8 mouse cellular contexts compared by ENCODE assay signal in the genomic region with DNA sequence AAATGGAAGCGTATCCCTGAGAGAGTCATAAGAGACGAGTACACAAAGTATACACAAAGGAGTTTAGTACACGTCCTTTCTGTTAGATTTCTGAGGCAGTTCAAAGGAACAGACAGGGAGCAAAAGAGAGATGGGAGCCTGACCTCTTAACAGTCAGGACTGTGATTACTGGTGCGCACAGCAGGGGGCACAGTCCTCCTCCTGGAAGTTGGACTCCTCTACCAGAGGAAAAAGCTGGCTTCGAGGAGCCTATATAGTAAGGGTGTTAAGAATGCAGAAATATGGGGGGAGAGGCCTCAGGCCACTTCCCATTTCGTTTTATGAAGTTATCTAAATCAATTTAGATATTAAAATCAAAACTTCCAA. TPM values are rescaled to one million over a fixed set of nuclear protein-coding genes. Genes with fewer than 3 reads are reported as not detected.
DNase-seq lines count a peak whose midpoint lies in the region; ATAC-seq and TF ChIP-seq lines count a peak whose summit lies in the region.

No protein-coding gene starts in this region.

- H3K9me3 ChIP-seq in embryonic facial prominence, embryonic 13.5 days, result no peaks in the 10 kb centered on the region
- H3K9me3 ChIP-seq in lung, embryonic 16.5 days (ENCODE audit: control insufficient read depth, low read length), result no peaks in the 10 kb centered on the region

- peak overlapping the region; percentile 91 for H3K4me2 ChIP-seq in embryonic facial prominence, embryonic 13.5 days
- peak overlapping the region; percentile 66 for H3K4me2 ChIP-seq in lung, embryonic 16.5 days (ENCODE audit: low read depth, low read length)

- TF ChIP-seq CTCF in olfactory bulb, adult 2 months (IDR thresholded peaks at IDR 0.05; ENCODE audit: insufficient read depth, low read depth, low read length), result no peak

- peak overlapping the region; percentile 99 for H3K9ac ChIP-seq in embryonic facial prominence, embryonic 13.5 days
- H3K9ac ChIP-seq in lung, embryonic 16.5 days (ENCODE audit: low read length), result peak overlapping the region; percentile 95

- WGBS in embryonic facial prominence, embryonic 13.5 days, result 32% methylated on average over 6 of the region's 6 CpGs
- 22% methylated on average over 6 of the region's 6 CpGs for WGBS in lung, embryonic 16.5 days
- WGBS in olfactory bulb, adult 2 months, result 30% methylated on average over 6 of the region's 6 CpGs

- 0 out of 2 replicates have a peak, but pooled peaks have one; percentile 12 for ATAC-seq in embryonic facial prominence, embryonic 13.5 days (ENCODE audit: insufficient number of reproducible peaks, insufficient read depth, low FRiP score, low TSS enrichment, low read depth)
- peak; percentile 35; the same call in 1 of the 2 replicates for ATAC-seq in lung, embryonic 16.5 days (ENCODE audit: low read depth)

- peak overlapping the region; percentile 100 for H3K4me3 ChIP-seq in embryonic facial prominence, embryonic 13.5 days
- H3K4me3 ChIP-seq in lung, embryonic 16.5 days (ENCODE audit: low read length), result peak overlapping the region; percentile 97
- peak overlapping the region; percentile 83 for H3K4me3 ChIP-seq in olfactory bulb, adult 2 months (ENCODE audit: insufficient read depth, low read depth, low read length)

- H3K27me3 ChIP-seq in embryonic facial prominence, embryonic 13.5 days, result no peaks in the 10 kb centered on the region
- no peaks in the 10 kb centered on the region for H3K27me3 ChIP-seq in lung, embryonic 16.5 days (ENCODE audit: control insufficient read depth, insufficient read depth, low read depth, low read length)

- no peak for TF ChIP-seq POLR2A in olfactory bulb, adult 2 months (IDR thresholded peaks at IDR 0.05; ENCODE audit: insufficient read depth, low read depth, low read length)

- H3K36me3 ChIP-seq in embryonic facial prominence, embryonic 13.5 days, result no peaks in the 10 kb centered on the region
- H3K36me3 ChIP-seq in lung, embryonic 16.5 days (ENCODE audit: control insufficient read depth, insufficient read depth, low read length), result no peaks in the 10 kb centered on the region

- H3K4me1 ChIP-seq in embryonic facial prominence, embryonic 13.5 days, result peaks cover 17% of the 10 kb centered on the region
- peaks cover 16% of the 10 kb centered on the region for H3K4me1 ChIP-seq in lung, embryonic 16.5 days (replicated peaks; ENCODE audit: control insufficient read depth, insufficient read depth, low read length)
- H3K4me1 ChIP-seq in olfactory bulb, adult 2 months (ENCODE audit: control insufficient read depth, insufficient read depth, low read length), result peaks cover 14% of the 10 kb centered on the region

- peak; percentile 14 to 30 for DNase-seq in CD8-positive naive resting alpha-beta T cell, adult 2 months (ENCODE audit: low read depth in 2 of 2, low spot score in 2 of 2)
- peak; percentile 81 for DNase-seq in adrenal gland, postnatal 14 days
- DNase-seq in heart, postnatal 4 days, result peak; percentile 73
- peak; percentile 22 for DNase-seq in layer of hippocampus, adult 9-10 months (ENCODE audit: low spot score)
- DNase-seq in yolk sac, embryonic 10.5 days (ENCODE audit: low spot score), result peak; percentile 37

- peak overlapping the region; percentile 96 for H3K27ac ChIP-seq in embryonic facial prominence, embryonic 13.5 days
- H3K27ac ChIP-seq in lung, embryonic 16.5 days (ENCODE audit: low read length), result no peak overlapping the region; the same call in 1 of the 2 replicates
- no peak overlapping the region for H3K27ac ChIP-seq in olfactory bulb, adult 2 months (ENCODE audit: insufficient read depth, low read depth, low read length)

RNA-seq across cellular contexts. Expression of a gene that starts 0.8 kb away (rescaled TPM):
- total RNA-seq in adrenal gland, postnatal 14 days (2021), result 93.2 and 96.4 TPM in 2 replicates
- 49.4 and 55.2 TPM in 2 replicates for polyA plus RNA-seq in embryonic facial prominence, embryonic 13.5 days (2015; fragmentation: Nextera tagmentation; extraction: Ambion mirVana)
- total RNA-seq in heart, postnatal 4 days (2021), result 10 to 100 TPM; 55.7 to 61.0 TPM
- 45.3 and 46.4 TPM in 2 replicates for polyA plus RNA-seq in lung, embryonic 16.5 days (2015; fragmentation: Nextera tagmentation; extraction: Ambion mirVana)
- polyA plus RNA-seq in olfactory bulb, adult 2 months (2012; ENCODE audit: insufficient read depth, insufficient read length, low replicate concordance, missing spikeins), result 681 TPM in 1 of 2 replicates, not detected in the other

RNA-seq across cellular contexts. Expression of a gene that starts 1.2 kb away (rescaled TPM):
- total RNA-seq in adrenal gland, postnatal 14 days (2021), result 5.7 and 5.8 TPM in 2 replicates
- 2.3 and 2.5 TPM in 2 replicates for polyA plus RNA-seq in embryonic facial prominence, embryonic 13.5 days (2015; fragmentation: Nextera tagmentation; extraction: Ambion mirVana)
- 1 to 10 TPM; 3.1 to 3.8 TPM for total RNA-seq in heart, postnatal 4 days (2021)
- polyA plus RNA-seq in lung, embryonic 16.5 days (2015; fragmentation: Nextera tagmentation; extraction: Ambion mirVana), result 1.1 TPM in 2 replicates
- not detected in 2 replicates for polyA plus RNA-seq in olfactory bulb, adult 2 months (2012; ENCODE audit: insufficient read depth, insufficient read length, low replicate concordance, missing spikeins)

RNA-seq across cellular contexts. Expression of a gene that starts 1.2 kb away (rescaled TPM):
- total RNA-seq in adrenal gland, postnatal 14 days (2021), result not detected in 2 replicates
- not detected in 2 replicates for polyA plus RNA-seq in embryonic facial prominence, embryonic 13.5 days (2015; fragmentation: Nextera tagmentation; extraction: Ambion mirVana)
- not detected for total RNA-seq in heart, postnatal 4 days (2021)
- polyA plus RNA-seq in lung, embryonic 16.5 days (2015; fragmentation: Nextera tagmentation; extraction: Ambion mirVana), result not detected in 2 replicates
- polyA plus RNA-seq in olfactory bulb, adult 2 months (2012; ENCODE audit: insufficient read depth, insufficient read length, low replicate concordance, missing spikeins), result not detected in 2 replicates

RNA-seq across cellular contexts. Expression of a gene that starts 43.3 kb away (rescaled TPM):
- total RNA-seq in adrenal gland, postnatal 14 days (2021), result not detected in 2 replicates
- not detected in 2 replicates for polyA plus RNA-seq in embryonic facial prominence, embryonic 13.5 days (2015; fragmentation: Nextera tagmentation; extraction: Ambion mirVana)
- not detected for total RNA-seq in heart, postnatal 4 days (2021)
- 0.11 and 0.14 TPM in 2 replicates for polyA plus RNA-seq in lung, embryonic 16.5 days (2015; fragmentation: Nextera tagmentation; extraction: Ambion mirVana)
- polyA plus RNA-seq in olfactory bulb, adult 2 months (2012; ENCODE audit: insufficient read depth, insufficient read length, low replicate concordance, missing spikeins), result not detected in 2 replicates

RNA-seq across cellular contexts. Expression of a gene that starts 47.1 kb away (rescaled TPM):
- total RNA-seq in adrenal gland, postnatal 14 days (2021), result 1,038 and 1,196 TPM in 2 replicates
- polyA plus RNA-seq in embryonic facial prominence, embryonic 13.5 days (2015; fragmentation: Nextera tagmentation; extraction: Ambion mirVana), result 259 and 281 TPM in 2 replicates
- 100 to 1,000 TPM in 1 of 2 experiments, 10 to 100 TPM in 1; 95.1 to 103 TPM for total RNA-seq in heart, postnatal 4 days (2021)
- 388 and 419 TPM in 2 replicates for polyA plus RNA-seq in lung, embryonic 16.5 days (2015; fragmentation: Nextera tagmentation; extraction: Ambion mirVana)
- not detected in 2 replicates for polyA plus RNA-seq in olfactory bulb, adult 2 months (2012; ENCODE audit: insufficient read depth, insufficient read length, low replicate concordance, missing spikeins)

Comparison
In these comparisons a context has a peak if more than half of its experiments do, and no peak if none do; other contexts are left out.
1. DNase-seq: peak in every context shown above with its lines; median percentile 81 in adrenal gland, postnatal 14 days; 73 in heart, postnatal 4 days; 37 in yolk sac, embryonic 10.5 days; 22 in CD8-positive naive resting alpha-beta T cell, adult 2 months; 22 in layer of hippocampus, adult 9-10 months.